Mouse (Mus musculus): ENCODE measurements around the gene Adam23.

DNA sequence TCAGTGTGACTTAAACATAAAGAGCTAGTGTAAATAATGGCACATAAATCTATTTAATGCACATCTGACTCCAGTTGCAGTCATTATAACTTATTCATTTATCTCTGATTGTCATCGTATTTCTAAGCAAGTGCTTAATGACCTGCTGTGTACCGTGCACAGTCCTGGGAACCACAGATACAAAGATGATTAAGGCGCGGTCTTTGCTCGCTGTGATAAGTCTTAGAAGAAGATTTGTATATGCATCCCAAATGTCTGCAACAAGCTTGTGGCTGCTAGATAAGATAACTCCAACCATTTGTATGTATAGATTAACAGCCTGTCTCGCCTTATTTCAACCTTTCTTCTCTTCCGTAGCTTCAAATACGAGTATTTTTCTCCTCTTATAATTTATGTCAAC, 27.2 kb upstream of the Adam23 start:
- TF ChIP-seq EP300 (IDR thresholded peaks at IDR 0.05; ENCODE audit: low read depth): no peak
- no peak for TF ChIP-seq CTCF (IDR thresholded peaks at IDR 0.05; ENCODE audit: low read depth)
